In genomic region chr7:45113476-45113875, GRCm38 (mm10) we compare ENCODE assay signal across 36 mouse cellular contexts. TPM values are rescaled to one million over a fixed set of nuclear protein-coding genes. Genes with fewer than 3 reads are reported as not detected.
A peak's percentile ranks its signal among the peaks of the same experiment; 100 is the strongest.
DNase-seq lines count a peak whose midpoint lies in the region; ATAC-seq and TF ChIP-seq lines count a peak whose summit lies in the region.
"Had no signal": no experiment of that assay in that cellular context is flagged by ENCODE, and none has a peak within 500 bp of the region (broad histone marks: within the 10 kb centered on the region; RNA-seq: fewer than 3 reads in every experiment).

No protein-coding gene starts in this region.

- H3K4me3 ChIP-seq in heart, postnatal 0 days (ENCODE audit: low read depth, low read length) = no peak overlapping the region
- no peak overlapping the region for H3K4me3 ChIP-seq in ES-Bruce4 (ENCODE audit: low read depth, low read length)
- no peak overlapping the region for H3K4me3 ChIP-seq in MEL (ENCODE audit: control insufficient read depth in 1 of 2, insufficient read depth in 1 of 2, low read depth in 2 of 2, low read length in 2 of 2)
- no peak overlapping the region for H3K4me3 ChIP-seq in liver, embryonic 15.5 days (replicated peaks)
- no peak overlapping the region for H3K4me3 ChIP-seq in forebrain, embryonic 14.5 days (ENCODE audit: low read depth, low read length)
- H3K4me3 ChIP-seq: embryonic facial prominence, embryonic 12.5 days; forebrain, embryonic 10.5 days; heart, embryonic 15.5 days; midbrain, embryonic 12.5 days; myocyte; neural tube, embryonic 12.5 days had no signal

- no peak overlapping the region for H3K4me2 ChIP-seq in heart, postnatal 0 days (ENCODE audit: low read depth, low read length)
- no peak overlapping the region for H3K4me2 ChIP-seq in liver, embryonic 15.5 days
- H3K4me2 ChIP-seq in forebrain, embryonic 14.5 days (ENCODE audit: low read length) = no peak overlapping the region
- H3K4me2 ChIP-seq: embryonic facial prominence, embryonic 12.5 days; heart, embryonic 15.5 days; hindbrain, embryonic 14.5 days; midbrain, embryonic 12.5 days; neural tube, embryonic 12.5 days had no signal

- H3K79me2 ChIP-seq in MEL (ENCODE audit: control insufficient read depth, insufficient read depth, low read length, poor library complexity) = no peaks in the 10 kb centered on the region

- TF ChIP-seq CTCF in heart, postnatal 0 days (IDR thresholded peaks at IDR 0.05; ENCODE audit: low read depth) = no peak
- TF ChIP-seq CTCF in ES-Bruce4 (IDR thresholded peaks at IDR 0.05; ENCODE audit: low read depth, low read length) (no peak), MEL (IDR thresholded peaks at IDR 0.05 in 2 of 3, conservative IDR thresholded peaks at IDR 0.05 in 1 of 3; ENCODE audit: control insufficient read depth in 1 of 3, insufficient read depth in 1 of 3, low read depth in 2 of 3, low read length in 3 of 3, poor library complexity in 1 of 3, severe bottlenecking in 1 of 3) (no peak)

- DNase-seq in heart, postnatal 0 days (ENCODE audit: low spot score) = no peak
- no peak for DNase-seq in heart, postnatal 36 days
- DNase-seq in MEL (ENCODE audit: low read depth, low spot score) = no peak
- DNase-seq in forebrain, embryonic 14.5 days (ENCODE audit: low spot score) = no peak
- DNase-seq: adrenal gland, adult 8-10 months; B cell, adult 2 months; cerebellum, adult 11 months; cerebellum, adult 9-10 months; embryo, embryonic 11 days; gastrocnemius, postnatal 10 days; kidney, adult 2 months; kidney, postnatal 36 days; left cerebral cortex, postnatal 4 days; lung, postnatal 36 days; right cerebral cortex, adult 18-20 months; right cerebral cortex, postnatal 4 days; thymus, adult 18-20 months; thymus, postnatal 25 days had no signal

- H3K9me3 ChIP-seq in heart, postnatal 0 days (replicated peaks; ENCODE audit: control insufficient read depth, low read length) = no peaks in the 10 kb centered on the region
- H3K9me3 ChIP-seq in ES-Bruce4 (replicated peaks; ENCODE audit: control insufficient read depth, insufficient read depth, low read length, poor library complexity, severe bottlenecking) = no peaks in the 10 kb centered on the region
- H3K9me3 ChIP-seq in MEL (replicated peaks; ENCODE audit: insufficient read depth, low read length) = no peaks in the 10 kb centered on the region
- H3K9me3 ChIP-seq in liver, embryonic 15.5 days (replicated peaks) = no peaks in the 10 kb centered on the region
- H3K9me3 ChIP-seq in forebrain, embryonic 14.5 days (replicated peaks; ENCODE audit: control insufficient read depth, low read length) = no peaks in the 10 kb centered on the region
- H3K9me3 ChIP-seq: embryonic facial prominence, embryonic 12.5 days; forebrain, embryonic 10.5 days; heart, embryonic 15.5 days; midbrain, embryonic 12.5 days; neural tube, embryonic 12.5 days had no signal

- H3K27me3 ChIP-seq in heart, postnatal 0 days (ENCODE audit: control insufficient read depth, insufficient read depth, low read length) = no peaks in the 10 kb centered on the region
- H3K27me3 ChIP-seq in ES-Bruce4 (ENCODE audit: control insufficient read depth, insufficient read depth, low read length, poor library complexity, severe bottlenecking) (no peaks in the 10 kb centered on the region), MEL (ENCODE audit: control insufficient read depth in 1 of 2, insufficient read depth in 2 of 2, low read length in 2 of 2) (no peaks in the 10 kb centered on the region)
- no peaks in the 10 kb centered on the region for H3K27me3 ChIP-seq in liver, embryonic 15.5 days
- H3K27me3 ChIP-seq in forebrain, embryonic 14.5 days (replicated peaks; ENCODE audit: control insufficient read depth, insufficient read depth, low read length) = no peaks in the 10 kb centered on the region
- H3K27me3 ChIP-seq: embryonic facial prominence, embryonic 12.5 days; heart, embryonic 15.5 days; midbrain, embryonic 12.5 days; neural tube, embryonic 12.5 days had no signal

- TF ChIP-seq RAD21 in MEL (IDR thresholded peaks at IDR 0.05; ENCODE audit: low read depth, low read length) = no peak

- intact Hi-C loops in heart, postnatal 36 days (cut with DNase I) = no loop called here

- TF ChIP-seq POLR2A in ES-Bruce4 (IDR thresholded peaks at IDR 0.05; ENCODE audit: insufficient read depth, low read length) = no peak
- no peak for TF ChIP-seq POLR2A in MEL (IDR thresholded peaks at IDR 0.05; ENCODE audit: control insufficient read depth in 1 of 2, insufficient read depth in 1 of 2, low read depth in 1 of 2, low read length in 2 of 2, poor library complexity in 1 of 2)

- no peak overlapping the region for H3K27ac ChIP-seq in heart, postnatal 0 days (ENCODE audit: low read depth)
- 0 out of 2 replicates have a peak overlapping the region, but pooled peaks have one; percentile 29 for H3K27ac ChIP-seq in ES-Bruce4 (ENCODE audit: insufficient read depth, low read length)
- H3K27ac ChIP-seq in MEL (ENCODE audit: control insufficient read depth, low read depth, low read length) = no peak overlapping the region
- no peak overlapping the region for H3K27ac ChIP-seq in liver, embryonic 15.5 days (replicated peaks)
- no peak overlapping the region for H3K27ac ChIP-seq in forebrain, embryonic 14.5 days (ENCODE audit: low read depth, low read length)
- H3K27ac ChIP-seq: embryonic facial prominence, embryonic 12.5 days; forebrain, embryonic 10.5 days; heart, embryonic 15.5 days; hindbrain, embryonic 14.5 days; midbrain, embryonic 12.5 days; neural tube, embryonic 12.5 days; stomach, postnatal 0 days had no signal

- no peak for ATAC-seq in heart, postnatal 0 days (ENCODE audit: insufficient read depth, low read depth)
- peak; percentile 18; the same call in 1 of the 2 replicates for ATAC-seq in liver, embryonic 15.5 days (ENCODE audit: insufficient read depth)
- ATAC-seq in forebrain, embryonic 14.5 days = no peak
- ATAC-seq in erythroblast, adult 5-6 weeks (replicated peaks; ENCODE audit: low FRiP score, poor library complexity, severe bottlenecking) = no peak
- ATAC-seq: forebrain, embryonic 16.5 days had no signal

- H3K4me1 ChIP-seq in heart, postnatal 0 days (ENCODE audit: control insufficient read depth, insufficient read depth) = no peaks in the 10 kb centered on the region
- H3K4me1 ChIP-seq in ES-Bruce4 (ENCODE audit: control insufficient read depth, insufficient read depth, low read length) (peaks cover 1% of the 10 kb centered on the region), MEL (ENCODE audit: control insufficient read depth in 1 of 2, insufficient read depth in 2 of 2, low read length in 2 of 2) (peaks cover 5 to 22% of the 10 kb centered on the region in 2 experiments)
- peaks cover 29% of the 10 kb centered on the region for H3K4me1 ChIP-seq in liver, embryonic 15.5 days (replicated peaks)
- no peaks in the 10 kb centered on the region for H3K4me1 ChIP-seq in forebrain, embryonic 14.5 days (ENCODE audit: control insufficient read depth, insufficient read depth, low read length)
- H3K4me1 ChIP-seq: embryonic facial prominence, embryonic 12.5 days; forebrain, embryonic 10.5 days; midbrain, embryonic 12.5 days; neural tube, embryonic 12.5 days had no signal

- 0 out of 2 replicates have a peak overlapping the region, but pooled peaks have one; percentile 4 for H3K9ac ChIP-seq in heart, postnatal 0 days (replicated peaks; ENCODE audit: low read depth, low read length)
- H3K9ac ChIP-seq in ES-Bruce4 (ENCODE audit: low read depth, poor library complexity, severe bottlenecking) (0 out of 2 replicates have a peak overlapping the region, but pooled peaks have one; percentile 47), MEL (ENCODE audit: control insufficient read depth, low read depth, low read length, poor library complexity, severe bottlenecking) (no peak overlapping the region)
- no peak overlapping the region for H3K9ac ChIP-seq in liver, embryonic 15.5 days
- no peak overlapping the region for H3K9ac ChIP-seq in forebrain, embryonic 14.5 days (ENCODE audit: low read length)
- H3K9ac ChIP-seq: embryonic facial prominence, embryonic 12.5 days; heart, embryonic 15.5 days; hindbrain, embryonic 14.5 days; midbrain, embryonic 12.5 days; neural tube, embryonic 12.5 days had no signal

- TF ChIP-seq EP300 in heart, postnatal 0 days (IDR thresholded peaks at IDR 0.05; ENCODE audit: low read depth) = no peak
- TF ChIP-seq EP300 in ES-Bruce4 (IDR thresholded peaks at IDR 0.05; ENCODE audit: insufficient read depth, low read depth, low read length) (no peak), MEL (IDR thresholded peaks at IDR 0.05; ENCODE audit: low read depth in 1 of 2, low read length in 2 of 2) (peak in 1 of 2 experiments; percentile 22; a peak in 1 of 4 replicates)

- 20% methylated on average over 2 of the region's 2 CpGs for WGBS in heart, postnatal 0 days
- WGBS in liver, embryonic 15.5 days (ENCODE audit: insufficient replicate concordance) = 17% methylated on average over 2 of the region's 2 CpGs
- WGBS in forebrain, embryonic 14.5 days = 82% methylated on average over 2 of the region's 2 CpGs

- H3K36me3 ChIP-seq in heart, postnatal 0 days (replicated peaks; ENCODE audit: control insufficient read depth, insufficient read depth, low read length) = no peaks in the 10 kb centered on the region
- H3K36me3 ChIP-seq in ES-Bruce4 (ENCODE audit: control insufficient read depth, insufficient read depth, low read length, poor library complexity, severe bottlenecking) = no peaks in the 10 kb centered on the region
- H3K36me3 ChIP-seq in MEL (ENCODE audit: control insufficient read depth in 1 of 2, insufficient read depth in 2 of 2, low read length in 2 of 2) = peaks cover 0 to 5% of the 10 kb centered on the region in 2 experiments; a peak in 2 of 4 replicates
- H3K36me3 ChIP-seq in liver, embryonic 15.5 days (replicated peaks) = no peaks in the 10 kb centered on the region
- H3K36me3 ChIP-seq in forebrain, embryonic 14.5 days (ENCODE audit: control insufficient read depth, insufficient read depth, low read length) = peaks cover 10% of the 10 kb centered on the region
- H3K36me3 ChIP-seq: embryonic facial prominence, embryonic 12.5 days; heart, embryonic 15.5 days; neural tube, embryonic 12.5 days had no signal

RNA-seq across cellular contexts. Expression of gene Fcgrt, which starts 9.8 kb away (rescaled TPM):
- total RNA-seq in heart, postnatal 0 days (2014; rRNA removed; ENCODE audit: low replicate concordance) = 48.9 and 51.6 TPM in 2 replicates
- polyA plus RNA-seq in heart, postnatal 0 days (2015; fragmentation: Nextera tagmentation; extraction: Ambion mirVana) = 59.5 and 67.9 TPM in 2 replicates
- 10 to 100 TPM; 77.1 to 84.5 TPM for total RNA-seq in heart, postnatal 36 days (2021)
- polyA plus RNA-seq in ES-Bruce4 (2011; ENCODE audit: insufficient read depth, insufficient read length, low read depth, missing spikeins) (2.0 and 2.5 TPM in 2 replicates), MEL (2012; ENCODE audit: insufficient read depth in 1 of 2, insufficient read length in 2 of 2, low read depth in 1 of 2, low replicate concordance in 2 of 2, missing spikeins in 1 of 2) (1 to 10 TPM in 1 of 2 experiments, not detected in 1; 1.7 TPM)
- total RNA-seq in MEL (2012; rRNA removed) = 0.26 and 0.27 TPM in 2 replicates
- polyA plus RNA-seq in liver, embryonic 15.5 days (2015; fragmentation: Nextera tagmentation; extraction: Ambion mirVana) = 43.6 and 51.2 TPM in 2 replicates
- 20.3 and 26.9 TPM in 2 replicates for polyA plus RNA-seq in forebrain, embryonic 14.5 days (2014; fragmentation: Nextera tagmentation; extraction: Ambion mirVana)
- total RNA-seq in erythroblast, adult 5-6 weeks (2015; ENCODE audit: low replicate concordance) = 2.5 and 7.3 TPM in 2 replicates
- total RNA-seq in erythroblast, adult 5-6 weeks (2017; ENCODE audit: low replicate concordance) = 10.3 and 11.4 TPM in 2 replicates

RNA-seq across cellular contexts. Expression of gene Rps11, which starts 10.8 kb away (rescaled TPM):
- total RNA-seq in heart, postnatal 0 days (2014; rRNA removed; ENCODE audit: low replicate concordance) = 1,106 and 1,247 TPM in 2 replicates
- polyA plus RNA-seq in heart, postnatal 0 days (2015; fragmentation: Nextera tagmentation; extraction: Ambion mirVana) = 730 and 757 TPM in 2 replicates
- 100 to 1,000 TPM; 567 to 587 TPM for total RNA-seq in heart, postnatal 36 days (2021)
- polyA plus RNA-seq in ES-Bruce4 (2011; ENCODE audit: insufficient read depth, insufficient read length, low read depth, missing spikeins) = 2,753 and 2,969 TPM in 2 replicates
- total RNA-seq in MEL (2012; rRNA removed) = 2,482 and 2,708 TPM in 2 replicates
- polyA plus RNA-seq in MEL (2012; ENCODE audit: insufficient read depth in 1 of 2, insufficient read length in 2 of 2, low read depth in 1 of 2, low replicate concordance in 2 of 2, missing spikeins in 1 of 2) = 1,000 to 10,000 TPM; 3,189 to 5,434 TPM
- polyA plus RNA-seq in liver, embryonic 15.5 days (2015; fragmentation: Nextera tagmentation; extraction: Ambion mirVana) = 673 and 768 TPM in 2 replicates
- 981 and 1,280 TPM in 2 replicates for polyA plus RNA-seq in forebrain, embryonic 14.5 days (2014; fragmentation: Nextera tagmentation; extraction: Ambion mirVana)
- total RNA-seq in erythroblast, adult 5-6 weeks (2015; ENCODE audit: low replicate concordance) = 604 and 677 TPM in 2 replicates
- total RNA-seq in erythroblast, adult 5-6 weeks (2017; ENCODE audit: low replicate concordance) = 233 and 238 TPM in 2 replicates

RNA-seq across cellular contexts. Expression of gene Rpl13a, which starts 15.1 kb away (rescaled TPM):
- 1,443 and 1,972 TPM in 2 replicates for total RNA-seq in heart, postnatal 0 days (2014; rRNA removed; ENCODE audit: low replicate concordance)
- polyA plus RNA-seq in heart, postnatal 0 days (2015; fragmentation: Nextera tagmentation; extraction: Ambion mirVana) = 780 and 809 TPM in 2 replicates
- total RNA-seq in heart, postnatal 36 days (2021) = 100 to 1,000 TPM; 580 to 665 TPM
- polyA plus RNA-seq in ES-Bruce4 (2011; ENCODE audit: insufficient read depth, insufficient read length, low read depth, missing spikeins) = 3,729 and 4,020 TPM in 2 replicates
- total RNA-seq in MEL (2012; rRNA removed) = 2,773 and 3,160 TPM in 2 replicates
- 1,000 to 10,000 TPM; 2,091 to 3,727 TPM for polyA plus RNA-seq in MEL (2012; ENCODE audit: insufficient read depth in 1 of 2, insufficient read length in 2 of 2, low read depth in 1 of 2, low replicate concordance in 2 of 2, missing spikeins in 1 of 2)
- 534 and 633 TPM in 2 replicates for polyA plus RNA-seq in liver, embryonic 15.5 days (2015; fragmentation: Nextera tagmentation; extraction: Ambion mirVana)
- 1,037 and 1,253 TPM in 2 replicates for polyA plus RNA-seq in forebrain, embryonic 14.5 days (2014; fragmentation: Nextera tagmentation; extraction: Ambion mirVana)
- total RNA-seq in erythroblast, adult 5-6 weeks (2015; ENCODE audit: low replicate concordance) = 517 and 725 TPM in 2 replicates
- total RNA-seq in erythroblast, adult 5-6 weeks (2017; ENCODE audit: low replicate concordance) = 475 and 688 TPM in 2 replicates

RNA-seq across cellular contexts. Expression of gene Rcn3, which starts 21.5 kb away (rescaled TPM):
- total RNA-seq in heart, postnatal 0 days (2014; rRNA removed; ENCODE audit: low replicate concordance) = 125 and 141 TPM in 2 replicates
- polyA plus RNA-seq in heart, postnatal 0 days (2015; fragmentation: Nextera tagmentation; extraction: Ambion mirVana) = 100 and 108 TPM in 2 replicates
- 10 to 100 TPM; 26.4 to 28.1 TPM for total RNA-seq in heart, postnatal 36 days (2021)
- polyA plus RNA-seq in ES-Bruce4 (2011; ENCODE audit: insufficient read depth, insufficient read length, low read depth, missing spikeins) = 66.7 and 88.2 TPM in 2 replicates
- 16.0 and 29.3 TPM in 2 replicates for total RNA-seq in MEL (2012; rRNA removed)
- polyA plus RNA-seq in MEL (2012; ENCODE audit: insufficient read depth in 1 of 2, insufficient read length in 2 of 2, low read depth in 1 of 2, low replicate concordance in 2 of 2, missing spikeins in 1 of 2) = 10 to 100 TPM in 1 of 2 experiments, not detected in 1; 43.0 TPM
- polyA plus RNA-seq in liver, embryonic 15.5 days (2015; fragmentation: Nextera tagmentation; extraction: Ambion mirVana) = 26.3 and 26.6 TPM in 2 replicates
- polyA plus RNA-seq in forebrain, embryonic 14.5 days (2014; fragmentation: Nextera tagmentation; extraction: Ambion mirVana) = 67.4 and 73.9 TPM in 2 replicates
- 1.3 and 2.5 TPM in 2 replicates for total RNA-seq in erythroblast, adult 5-6 weeks (2015; ENCODE audit: low replicate concordance)
- 6.7 and 7.5 TPM in 2 replicates for total RNA-seq in erythroblast, adult 5-6 weeks (2017; ENCODE audit: low replicate concordance)

RNA-seq across cellular contexts. Expression of gene Gm45713, which starts 22.6 kb away (rescaled TPM):
- total RNA-seq in heart, postnatal 0 days (2014; rRNA removed; ENCODE audit: low replicate concordance) = 0.19 and 0.23 TPM in 2 replicates
- polyA plus RNA-seq in heart, postnatal 0 days (2015; fragmentation: Nextera tagmentation; extraction: Ambion mirVana) = 0.29 and 0.78 TPM in 2 replicates
- not detected for total RNA-seq in heart, postnatal 36 days (2021)
- polyA plus RNA-seq in ES-Bruce4 (2011; ENCODE audit: insufficient read depth, insufficient read length, low read depth, missing spikeins) (not detected in 2 replicates), MEL (2012; ENCODE audit: insufficient read depth in 1 of 2, insufficient read length in 2 of 2, low read depth in 1 of 2, low replicate concordance in 2 of 2, missing spikeins in 1 of 2) (not detected)
- total RNA-seq in MEL (2012; rRNA removed) = 0.69 and 3.9 TPM in 2 replicates
- polyA plus RNA-seq in liver, embryonic 15.5 days (2015; fragmentation: Nextera tagmentation; extraction: Ambion mirVana) = 0.10 TPM in 1 of 2 replicates, not detected in the other
- polyA plus RNA-seq in forebrain, embryonic 14.5 days (2014; fragmentation: Nextera tagmentation; extraction: Ambion mirVana) = 0.22 and 0.88 TPM in 2 replicates
- total RNA-seq in erythroblast, adult 5-6 weeks (2015; ENCODE audit: low replicate concordance) = not detected in 2 replicates
- not detected in 2 replicates for total RNA-seq in erythroblast, adult 5-6 weeks (2017; ENCODE audit: low replicate concordance)
- total RNA-seq: adrenal gland, adult 8-10 months; gastrocnemius, postnatal 10 days; layer of hippocampus, adult 8-10 months; layer of hippocampus, postnatal 25 days; left cerebral cortex, adult 8-10 months; liver, adult 2 months; megakaryocyte, adult 5-6 weeks had no signal
- polyA plus RNA-seq: forebrain, embryonic 16.5 days; heart, embryonic 15.5 days; hindbrain, embryonic 14.5 days; kidney, embryonic 16.5 days; liver, adult 2 months; neural tube, embryonic 12.5 days had no signal

Comparison
In these comparisons a context has a peak if more than half of its experiments do, and no peak if none do; other contexts are left out.
1. H3K9ac ChIP-seq: peak in heart, postnatal 0 days (single experiment) and ES-Bruce4 (single experiment); none in MEL (single experiment), liver, embryonic 15.5 days (single experiment) and forebrain, embryonic 14.5 days (single experiment).